Mouse (Mus musculus) liver, postnatal 0 days (tissue): ENCODE results near the gene Wipf2. TPM values are rescaled to one million over a fixed set of nuclear protein-coding genes. Genes with fewer than 3 reads are reported as not detected.

Experiments
- ATAC-seq: fragments of 200-750 bp; cut with Nextera tagmentation; 2 replicates; pipeline ENCODE4 v1.8.0; 2017; ENCODE audit warnings: mild to moderate bottlenecking, moderate library complexity
- DNase-seq: peaks from one replicate; pipeline ENCODE4 v3.0.0-alpha.2; 2016
- H3K27ac ChIP-seq: fragments of 300-500 bp; sonication (generic); 2 replicates; pipeline ENCODE4 v1.5.1; 2014; ENCODE audit warnings: antibody characterized with exemption, moderate library complexity, mild to moderate bottlenecking, low read depth
- H3K27me3 ChIP-seq: fragments of 300-500 bp; sonication (generic); 2 replicates; pipeline ENCODE4 v1.6.1; 2014; ENCODE audit warnings: low read length, control low read depth, mixed read lengths; ENCODE audit not compliant: insufficient read depth
- H3K36me3 ChIP-seq: fragments of 300-500 bp; sonication (generic); replicated peaks from 2 replicates; pipeline ENCODE4 v1.6.1; 2014; ENCODE audit warnings: mild to moderate bottlenecking, control low read depth, low read length, moderate library complexity, mixed read lengths; ENCODE audit not compliant: insufficient read depth
- H3K4me1 ChIP-seq: fragments of 300-500 bp; sonication (generic); 2 replicates; pipeline ENCODE4 v1.6.1; 2014; ENCODE audit warnings: antibody characterized with exemption, mild to moderate bottlenecking, control low read depth; ENCODE audit not compliant: insufficient read depth
- H3K4me2 ChIP-seq: fragments of 300-500 bp; sonication (generic); 2 replicates; pipeline ENCODE4 v1.6.1; 2014; ENCODE audit warnings: low read depth, mild to moderate bottlenecking, low read length, moderate library complexity, mixed read lengths
- H3K4me3 ChIP-seq: fragments of 300-500 bp; sonication (generic); 2 replicates; pipeline ENCODE4 v1.5.1; 2014; ENCODE audit warnings: low read depth, low read length
- H3K9ac ChIP-seq: fragments of 300-500 bp; sonication (generic); replicated peaks from 2 replicates; pipeline ENCODE4 v1.6.1; 2014; ENCODE audit warnings: mild to moderate bottlenecking, moderate library complexity
- H3K9me3 ChIP-seq: fragments of 300-500 bp; sonication (generic); 2 replicates; pipeline ENCODE4 v1.6.1; 2016; ENCODE audit warnings: mild to moderate bottlenecking, control low read depth, low read length, mixed read lengths
- CTCF ChIP-seq: sonication (generic); IDR thresholded peaks from 2 replicates; pipeline ENCODE4 v1.5.1; 2016; ENCODE audit warnings: antibody characterized with exemption, low read depth
- EP300 ChIP-seq: IDR thresholded peaks from 2 replicates; pipeline ENCODE4 v1.6.1; 2016; ENCODE audit warnings: antibody characterized with exemption, low read depth, mild to moderate bottlenecking
- WGBS: fragments of 180-500 bp; shearing (Covaris S2); extraction: QIAGEN DNeasy Blood & Tissue Kit; methylation state at CpG from one replicate; pipeline ENCODE4 v1.1.7; 2014; ENCODE audit not compliant: insufficient replicate concordance; 5-methylcytosine and 5-hydroxymethylcytosine counted together
- polyA plus RNA-seq: library from polyadenylated mRNA; unstranded; fragments of >200 nt; fragmentation: Nextera tagmentation; extraction: Ambion mirVana; gene quantifications from 2 replicates; pipeline ENCODE4 v1.2.1, GENCODE M21; 2015

Wipf2 gene
- polyA plus RNA-seq, 1 experiment from 2014 or later = 1.2 TPM

DNA sequence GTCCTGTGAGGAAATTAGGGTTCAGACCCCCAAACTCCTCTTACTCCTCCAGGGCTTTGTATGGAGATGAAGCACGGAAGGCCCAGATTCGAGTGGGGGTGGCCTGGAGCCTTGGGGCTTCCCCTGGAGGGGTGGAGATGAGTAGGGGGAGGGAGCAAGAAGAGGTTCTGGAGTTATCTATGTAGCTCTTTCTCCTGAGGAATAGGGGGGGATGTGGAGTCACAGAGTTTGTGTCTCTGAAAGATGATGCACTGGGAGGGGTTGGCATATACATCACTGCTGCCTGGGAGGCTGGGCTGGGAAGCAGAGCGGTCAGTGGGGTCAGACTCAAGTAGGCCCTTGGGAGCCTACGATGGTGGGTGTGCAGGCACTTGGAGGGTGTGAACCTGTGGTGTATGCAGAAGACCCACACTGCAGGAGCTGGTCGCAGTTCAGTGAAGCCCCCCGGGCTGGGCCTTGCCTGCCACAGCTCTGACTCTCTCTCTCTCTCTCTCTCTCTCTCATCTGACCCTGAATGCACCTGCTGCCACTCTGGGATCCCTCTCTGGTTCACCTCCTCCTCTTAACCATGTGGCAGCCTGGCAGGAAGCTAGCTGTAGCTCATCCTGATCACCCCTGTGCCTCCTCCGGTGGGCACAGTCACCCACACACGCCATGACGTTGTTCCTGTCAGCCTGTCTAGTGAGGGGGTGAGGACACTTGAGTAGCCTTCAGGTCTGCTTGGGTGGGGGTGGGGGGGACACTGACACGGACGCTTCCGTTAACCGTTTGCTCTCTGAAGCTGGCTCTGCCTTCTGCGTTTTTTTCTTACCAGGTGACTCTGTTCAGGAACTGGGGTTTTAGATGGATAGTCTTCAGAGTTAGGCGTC, 75.9 kb downstream of the Wipf2 start:
- peaks cover 74% of the 10 kb centered on the region for H3K4me1 ChIP-seq
- no peak overlapping the region for H3K27ac ChIP-seq
- ATAC-seq (no peak), DNase-seq (no peak)
- peak overlapping the region; percentile 50; the same call in 1 of the 2 replicates for H3K9ac ChIP-seq
- H3K36me3 ChIP-seq = no peaks in the 10 kb centered on the region
- peaks cover 16% of the 10 kb centered on the region for H3K27me3 ChIP-seq
- no peak overlapping the region for H3K4me3 ChIP-seq
- peak overlapping the region; percentile 83 for H3K4me2 ChIP-seq
- H3K9me3 ChIP-seq = no peaks in the 10 kb centered on the region
- TF ChIP-seq CTCF (no peak), EP300 (no peak)
- 54% methylated on average over 15 of the region's 15 CpGs for WGBS

DNA sequence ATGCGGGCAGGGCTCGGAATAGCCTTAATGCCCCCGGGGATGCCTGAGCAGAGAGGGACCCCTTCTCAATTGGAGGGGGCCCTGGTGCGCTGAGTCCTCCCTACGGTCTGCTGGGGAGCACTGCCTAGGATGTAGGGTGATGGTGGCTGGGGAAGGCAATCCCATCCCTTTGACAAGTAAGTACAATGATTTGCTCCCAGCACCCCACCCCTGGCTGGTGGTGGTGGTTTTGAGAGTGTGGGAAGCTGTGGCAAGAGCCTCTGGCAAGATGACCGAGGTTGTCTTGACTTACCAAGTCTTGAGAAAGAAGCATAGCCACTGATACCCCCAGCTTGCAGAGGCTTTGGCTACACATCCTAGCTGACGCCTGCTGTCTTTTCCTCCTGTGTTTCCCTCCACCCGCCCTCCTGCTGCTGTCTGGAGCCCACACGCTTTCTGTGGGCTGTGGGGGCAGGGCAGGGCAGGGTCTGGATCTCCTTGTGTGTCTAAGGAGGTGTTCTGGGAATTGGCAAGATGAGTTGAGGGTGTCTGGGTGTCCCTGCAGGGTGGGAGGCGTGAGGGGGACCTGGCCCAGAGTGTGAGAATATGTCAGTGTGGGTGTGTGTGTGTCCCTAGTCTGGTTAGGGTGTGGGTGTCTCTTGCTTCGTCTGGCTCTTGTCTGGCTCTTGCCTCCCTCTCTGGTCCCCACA, 76.7 kb downstream of the Wipf2 start:
- no peak overlapping the region for H3K4me3 ChIP-seq
- no peaks in the 10 kb centered on the region for H3K36me3 ChIP-seq
- peak overlapping the region; percentile 83 for H3K4me2 ChIP-seq
- peak overlapping the region; percentile 57; the same call in 1 of the 2 replicates for H3K9ac ChIP-seq
- 60% methylated on average over 11 of the region's 11 CpGs for WGBS
- H3K9me3 ChIP-seq = no peaks in the 10 kb centered on the region
- TF ChIP-seq CTCF (no peak), EP300 (no peak)
- no peak for ATAC-seq
- peaks cover 81% of the 10 kb centered on the region for H3K4me1 ChIP-seq
- H3K27ac ChIP-seq = peak overlapping the region; percentile 77; the same call in 1 of the 2 replicates
- peaks cover 16% of the 10 kb centered on the region for H3K27me3 ChIP-seq
- DNase-seq = no peak

DNA sequence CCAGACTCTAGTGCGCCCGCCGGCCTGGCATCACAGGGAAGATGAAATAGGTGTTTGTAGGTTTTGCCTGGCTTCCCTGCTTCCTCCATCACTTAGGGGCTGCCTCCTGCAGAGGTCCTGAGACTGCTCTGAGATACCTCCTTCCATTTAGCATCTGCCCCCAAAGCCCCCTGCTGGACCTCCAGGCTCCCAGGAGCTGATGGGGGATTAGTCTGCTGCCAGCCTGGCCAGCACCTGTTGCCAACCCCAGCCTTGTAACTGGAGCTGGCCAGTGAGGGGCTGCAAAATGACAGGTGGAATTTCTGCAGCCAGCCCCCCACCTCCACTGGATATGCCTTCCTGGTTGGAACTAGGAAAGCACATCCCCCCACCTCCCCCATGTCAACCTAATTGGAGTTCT, 77.3 kb downstream of the Wipf2 start:
- Histone ChIP-seq H3K27ac (peak overlapping the region; percentile 77; the same call in 1 of the 2 replicates), H3K27me3 (peaks cover 12% of the 10 kb centered on the region), H3K4me2 (peak overlapping the region; percentile 83), H3K36me3 (no peaks in the 10 kb centered on the region), H3K9me3 (no peaks in the 10 kb centered on the region), H3K4me3 (peak overlapping the region; percentile 35; the same call in 1 of the 2 replicates), H3K9ac (peak overlapping the region; percentile 57), H3K4me1 (peaks cover 84% of the 10 kb centered on the region)
- TF ChIP-seq EP300 (no peak), CTCF (no peak)
- DNase-seq (no peak), ATAC-seq (no peak)
- 84% methylated on average over 3 of the region's 3 CpGs for WGBS

DNA sequence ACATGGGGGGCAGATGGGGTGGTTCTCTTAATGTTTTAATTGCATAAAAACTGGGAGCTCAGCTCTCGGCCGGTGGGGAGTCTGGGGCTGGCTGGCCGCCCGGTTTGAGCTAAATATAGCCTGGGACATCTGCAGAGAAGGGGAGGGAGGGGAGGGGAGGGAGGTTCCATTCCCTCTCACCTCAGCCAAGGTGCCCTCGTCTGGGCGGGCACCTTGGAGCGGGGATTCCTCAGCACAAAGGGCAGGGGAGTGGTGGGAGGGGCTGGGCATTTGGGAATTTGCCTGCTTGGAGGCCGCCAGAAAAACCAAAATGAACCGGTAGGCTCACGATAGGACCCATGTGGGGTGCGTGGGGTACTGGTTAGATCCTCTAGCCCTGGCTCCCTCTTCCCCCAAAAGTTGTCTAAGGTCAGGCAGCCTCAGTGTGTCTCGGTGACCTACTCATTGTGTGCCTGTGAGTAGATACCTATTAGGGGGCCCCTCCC, 77.9 kb downstream of the Wipf2 start:
- WGBS = 4% methylated on average over 12 of the region's 12 CpGs
- no peak for TF ChIP-seq CTCF
- no peak for TF ChIP-seq EP300
- Histone ChIP-seq H3K27ac (peak overlapping the region; percentile 77), H3K4me1 (peaks cover 84% of the 10 kb centered on the region), H3K9me3 (no peaks in the 10 kb centered on the region), H3K36me3 (no peaks in the 10 kb centered on the region), H3K9ac (peak overlapping the region; percentile 57), H3K4me2 (peak overlapping the region; percentile 83), H3K27me3 (peaks cover 6% of the 10 kb centered on the region), H3K4me3 (peak overlapping the region; percentile 35)
- ATAC-seq (no peak), DNase-seq (no peak)

DNA sequence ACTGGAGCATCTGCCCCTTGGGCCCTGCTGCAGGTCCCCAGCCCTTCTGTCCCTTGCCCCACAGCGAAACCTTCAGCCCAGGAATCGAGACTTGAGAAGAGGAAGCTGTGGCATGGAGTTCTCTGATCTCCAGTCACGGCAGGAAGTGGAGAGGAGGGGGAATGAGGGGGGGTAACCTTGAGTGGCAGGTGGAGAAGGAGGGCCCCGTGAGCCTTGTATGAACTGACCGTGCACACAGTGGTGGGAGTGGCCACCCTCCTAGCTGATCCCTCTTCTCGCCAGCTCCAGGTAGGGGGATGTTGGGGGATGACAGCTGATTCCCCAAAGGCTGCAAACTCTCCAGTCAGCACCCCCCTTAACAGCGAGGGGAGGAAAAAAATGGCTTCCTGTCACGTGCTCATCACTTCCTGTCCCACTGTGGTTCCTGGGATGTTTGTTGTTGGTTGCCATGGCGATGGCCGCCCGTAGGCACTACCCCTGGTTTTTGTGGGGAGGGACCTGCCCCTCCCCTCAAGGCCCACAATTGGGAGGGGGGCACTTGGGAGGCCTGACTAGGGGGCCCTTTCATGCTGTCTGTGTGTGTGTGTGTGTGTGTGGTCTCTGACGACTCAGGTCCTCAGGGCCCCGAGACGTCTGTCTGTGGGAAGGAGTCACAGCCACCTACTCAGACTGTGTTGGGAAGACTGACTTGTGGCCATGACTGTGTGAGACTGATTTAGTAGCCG, 78.5 kb downstream of the Wipf2 start:
- 7% methylated on average over 15 of the region's 15 CpGs for WGBS
- DNase-seq = peak; percentile 87
- H3K27ac ChIP-seq = peak overlapping the region; percentile 77
- H3K4me2 ChIP-seq = peak overlapping the region; percentile 83
- peaks cover 78% of the 10 kb centered on the region for H3K4me1 ChIP-seq
- H3K27me3 ChIP-seq = peaks cover 3% of the 10 kb centered on the region; the same call in 1 of the 2 replicates
- H3K9me3 ChIP-seq = no peaks in the 10 kb centered on the region
- H3K4me3 ChIP-seq = peak overlapping the region; percentile 35
- H3K36me3 ChIP-seq = no peaks in the 10 kb centered on the region
- no peak for TF ChIP-seq CTCF
- TF ChIP-seq EP300 = peak; percentile 57; the same call in 1 of the 2 replicates
- ATAC-seq = peak; percentile 52
- H3K9ac ChIP-seq = peak overlapping the region; percentile 57
